Mouse (Mus musculus): ENCODE measurements around the gene Wiz. TPM values are rescaled to one million over a fixed set of nuclear protein-coding genes. Genes with fewer than 3 reads are reported as not detected.

Wiz gene
- polyA plus RNA-seq (2015; fragmentation: Nextera tagmentation; extraction: Ambion mirVana), result 8.3 and 8.6 TPM in 2 replicates

GRCm38 (mm10) chr17:32389101-32389659 lies at the start of gene Wiz:
Gene Wiz (minus strand): TSS chr17:32389439.

DNA sequence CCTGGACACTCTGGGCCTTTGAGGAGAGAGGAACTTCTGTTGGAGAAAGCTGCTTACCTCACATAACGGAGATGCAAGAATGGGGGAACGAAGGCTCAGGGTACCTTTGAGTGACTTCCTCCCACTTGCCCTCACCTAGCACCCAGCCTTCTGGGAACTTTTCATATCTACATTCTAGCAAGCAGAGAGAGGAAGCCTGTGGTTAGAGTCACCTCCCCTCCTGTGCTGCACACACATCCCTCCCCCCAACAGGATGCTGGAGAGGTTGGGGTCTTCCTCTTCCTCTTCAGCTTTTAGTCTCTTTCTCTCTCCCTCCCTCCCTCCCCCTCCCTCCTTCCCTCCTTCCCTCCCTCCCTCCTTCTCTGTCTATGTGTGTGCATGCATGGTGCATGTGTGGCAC lies 34.8 kb upstream of the Wiz start, which contains the start of gene Pglyrp2:
Pglyrp2 (minus strand) TSS at position 134 of the 400 bp plus-strand sequence.

DNA sequence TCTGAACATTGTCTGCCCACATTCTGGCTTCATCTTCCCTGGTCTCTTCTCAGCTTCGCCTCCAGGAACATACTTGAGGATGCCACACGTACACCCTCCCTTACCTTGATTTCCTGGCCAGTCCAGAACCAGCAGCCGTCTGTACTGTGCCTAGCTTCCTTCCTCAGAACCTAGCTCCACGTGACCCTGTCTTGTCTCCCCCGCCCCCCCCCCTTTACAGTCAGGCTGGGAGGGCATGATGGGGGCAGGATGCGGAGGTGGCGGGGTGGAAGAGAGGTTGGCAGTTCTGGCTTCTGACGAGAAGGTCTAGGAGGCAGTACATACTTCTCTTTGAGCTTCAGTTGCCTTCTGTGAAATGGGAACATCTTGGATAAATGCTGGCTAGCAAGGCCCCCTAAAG lies 14.2 kb upstream of the Wiz start, which contains the start of gene Rasal3:
Rasal3 (minus strand) TSS at position 167 of the 400 bp plus-strand sequence.

GRCm38 (mm10) chr17:32350382-32350983 lies 38.8 kb downstream of the Wiz start, which contains the start of gene Akap8l:
Gene Akap8l (minus strand): TSS chr17:32350607.

GRCm38 (mm10) chr17:32320597-32321389 lies 68.4 kb downstream of the Wiz start, which contains the start of gene Akap8:
Gene Akap8 (minus strand): TSS chr17:32321238.

Other genes starting within 250 kb of the Wiz start
- gene Notch3, start 222.6 kb downstream of the Wiz start, polyA plus RNA-seq (2015; fragmentation: Nextera tagmentation; extraction: Ambion mirVana), result 2.6 and 3.6 TPM in 2 replicates
- gene Ephx3, start 199.9 kb downstream of the Wiz start, polyA plus RNA-seq (2015; fragmentation: Nextera tagmentation; extraction: Ambion mirVana), result 0.11 and 0.13 TPM in 2 replicates
- 39.8 and 41.1 TPM in 2 replicates for gene Brd4, start 104.7 kb downstream of the Wiz start, polyA plus RNA-seq (2015; fragmentation: Nextera tagmentation; extraction: Ambion mirVana)
- gene Akap8, start 68.2 kb downstream of the Wiz start, polyA plus RNA-seq (2015; fragmentation: Nextera tagmentation; extraction: Ambion mirVana), result 41.3 and 43.5 TPM in 2 replicates
- gene Akap8l, start 38.8 kb downstream of the Wiz start, polyA plus RNA-seq (2015; fragmentation: Nextera tagmentation; extraction: Ambion mirVana), result 46.0 and 54.6 TPM in 2 replicates
- gene Rasal3, start 14.1 kb upstream of the Wiz start, polyA plus RNA-seq (2015; fragmentation: Nextera tagmentation; extraction: Ambion mirVana), result 7.5 and 10.2 TPM in 2 replicates
- gene Pglyrp2, start 34.7 kb upstream of the Wiz start, polyA plus RNA-seq (2015; fragmentation: Nextera tagmentation; extraction: Ambion mirVana), result 0.57 and 0.84 TPM in 2 replicates
- gene Cyp4f39, start 63.3 kb upstream of the Wiz start, polyA plus RNA-seq (2015; fragmentation: Nextera tagmentation; extraction: Ambion mirVana), result 0.41 and 1.1 TPM in 2 replicates
- gene Cyp4f17, start 116.6 kb upstream of the Wiz start, polyA plus RNA-seq (2015; fragmentation: Nextera tagmentation; extraction: Ambion mirVana), result 2.3 TPM in 2 replicates
- gene Cyp4f16, start 147.1 kb upstream of the Wiz start, polyA plus RNA-seq (2015; fragmentation: Nextera tagmentation; extraction: Ambion mirVana), result 5.7 and 9.7 TPM in 2 replicates
- 0.05 TPM in 1 of 2 replicates, not detected in the other for gene Cyp4f37, start 231.9 kb upstream of the Wiz start, polyA plus RNA-seq (2015; fragmentation: Nextera tagmentation; extraction: Ambion mirVana)

All from spleen, postnatal 0 days (tissue).